Mouse (Mus musculus) cerebellum, postnatal 25 days (tissue): ENCODE measurements at regions not wholly inside any gene's neighbourhood (a gene's known extent, or its start where the extent isn't known, plus 50 kb on each side); places are given as distances from the start of the nearest gene placed in this dataset.

Source experiments
- DNase-seq, 2 experiments: peaks; one replicate each; pipeline ENCODE4 v3.0.0; 2021; ENCODE audit warnings: mixed read lengths in 2 of 2

DNA sequence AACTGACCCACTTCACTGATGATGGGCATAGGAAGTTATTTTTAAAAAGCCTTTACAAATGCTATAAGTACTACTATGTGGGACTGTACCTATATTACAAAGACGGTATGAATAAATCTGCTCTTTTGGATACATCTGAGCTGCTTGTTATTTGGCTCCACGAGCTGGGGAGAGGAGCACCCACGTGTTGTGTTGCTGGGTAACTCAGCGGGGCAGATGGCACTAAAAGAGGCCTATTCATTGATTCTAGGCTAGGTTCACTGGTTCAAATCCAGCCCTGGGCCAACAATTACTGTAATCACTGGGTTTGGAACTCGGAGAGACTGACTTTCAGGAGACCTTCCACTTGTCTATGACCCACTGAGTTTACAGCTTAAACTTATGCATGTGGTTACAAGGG lies 176.0 kb upstream of the Cadm1 start:
- no peak for DNase-seq

DNA sequence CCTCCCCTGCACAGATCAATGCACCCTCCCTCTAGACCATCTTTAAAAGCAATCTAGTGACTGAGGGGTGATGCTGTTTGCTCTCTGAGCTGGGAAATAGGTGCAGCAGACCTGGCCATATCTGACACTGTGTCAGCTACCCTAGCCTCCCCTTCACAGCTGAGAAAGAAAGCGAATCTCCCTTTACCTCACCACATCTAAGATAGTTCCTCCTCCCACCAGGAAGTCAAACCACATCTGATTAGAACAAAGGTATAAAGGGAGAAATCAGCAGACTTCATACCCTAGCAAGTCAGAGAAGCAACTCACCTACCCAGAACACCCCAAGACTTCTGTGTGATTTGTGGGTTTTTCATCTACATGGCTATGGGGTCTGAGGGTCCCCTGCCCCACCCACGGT lies 175.6 kb upstream of the Cadm1 start:
- DNase-seq: no peak

- DNase-seq: no peak
Measured at GRCm38 (mm10) chr9:47354866-47355265, 175.1 kb upstream of the Cadm1 start.

DNA sequence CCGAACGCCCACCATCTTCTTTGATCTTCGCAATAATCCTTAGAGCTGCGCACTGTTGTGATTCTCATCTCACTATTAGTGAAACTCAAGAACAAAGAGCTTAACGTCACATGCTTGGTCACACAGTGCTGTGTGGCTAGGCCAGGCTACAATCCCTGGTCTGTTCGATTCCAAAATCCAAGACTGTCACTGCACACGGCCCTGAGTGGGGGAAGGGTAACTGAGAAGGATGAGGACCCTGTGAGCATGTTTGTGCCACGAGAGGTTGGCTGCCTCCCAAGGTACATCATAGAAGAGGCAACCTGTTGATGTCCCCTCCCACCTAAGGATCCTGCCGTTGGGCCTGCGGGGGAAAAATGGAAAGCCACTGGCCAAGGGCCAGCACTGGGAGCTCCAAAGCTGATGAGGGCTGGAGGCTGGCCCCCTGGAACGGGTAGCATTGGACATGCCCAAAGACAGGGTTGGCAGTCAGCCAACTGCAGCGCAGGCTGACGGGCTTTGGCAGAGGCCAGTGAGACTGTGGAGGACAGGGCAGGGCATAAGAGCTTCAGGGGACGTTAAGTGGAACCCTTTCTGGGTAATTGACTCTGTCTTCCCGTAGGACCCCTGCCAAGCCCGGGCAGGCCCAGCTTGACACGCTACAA lies 172.1 kb upstream of the Cadm1 start:
- DNase-seq: peak; percentile 65 to 74

DNA sequence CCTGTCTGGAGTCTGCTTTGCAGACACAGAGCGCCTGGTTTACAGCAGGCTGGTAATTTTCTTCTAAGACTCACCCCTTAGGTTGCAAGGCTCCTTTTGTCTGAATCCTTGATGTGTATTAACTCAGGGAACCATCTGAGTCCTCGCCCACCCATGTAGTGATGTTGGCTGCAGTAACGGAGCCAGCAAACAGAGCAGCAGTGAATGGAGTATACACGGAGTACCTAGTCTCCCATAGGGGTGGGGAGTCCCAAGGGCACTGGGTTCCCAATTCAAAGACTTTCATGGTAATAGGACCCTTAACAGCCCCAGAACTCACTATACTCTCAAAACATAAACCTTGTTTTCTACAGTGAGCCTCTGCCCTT lies 171.6 kb upstream of the Cadm1 start:
- no peak for DNase-seq

DNA sequence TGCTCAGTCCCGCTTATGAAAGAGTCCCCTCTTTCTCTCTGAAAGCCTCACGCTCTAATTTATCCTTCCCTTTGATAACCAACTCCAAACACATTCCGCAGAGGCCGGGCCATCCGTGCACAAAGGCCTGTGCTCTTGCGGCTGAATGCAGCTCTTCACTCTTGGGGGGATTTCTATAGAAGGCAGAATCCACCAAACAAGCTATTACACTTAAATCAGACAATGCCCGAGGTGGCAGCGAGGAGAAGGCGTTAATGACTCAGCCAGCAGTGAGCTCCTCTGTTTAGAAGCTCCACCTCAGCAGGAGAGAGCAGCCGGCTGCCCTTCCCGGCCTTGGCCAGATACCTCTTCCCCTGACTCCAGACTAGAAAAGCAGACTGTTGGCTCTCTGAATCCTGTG lies 166.9 kb upstream of the Cadm1 start:
- peak in 1 of 2 experiments; percentile 53 for DNase-seq

DNA sequence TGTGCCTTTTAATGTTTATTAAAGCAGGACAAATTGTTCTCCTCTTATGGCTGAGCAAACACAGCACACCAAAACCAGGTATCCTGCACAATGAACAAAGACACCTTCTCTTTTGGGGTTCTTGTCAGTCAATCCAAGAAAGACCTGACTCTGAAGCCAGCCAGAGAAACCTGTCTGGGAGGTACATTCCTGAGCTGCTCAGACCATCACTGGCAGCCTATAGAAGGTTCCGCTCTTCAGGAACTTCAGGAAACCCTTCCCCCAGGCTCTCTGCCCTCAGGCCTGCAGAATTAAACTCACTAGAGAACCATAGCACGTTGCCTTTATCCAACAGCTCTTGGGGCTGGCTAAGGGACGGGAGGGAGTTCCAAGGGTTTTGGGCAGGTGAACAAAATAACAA lies 165.2 kb upstream of the Cadm1 start:
- DNase-seq: no peak

- peak; percentile 48 to 50 for DNase-seq
Measured at GRCm38 (mm10) chr9:47367266-47367957, 162.6 kb upstream of the Cadm1 start.

- peak; percentile 71 to 74 for DNase-seq
Measured at GRCm38 (mm10) chr9:47368015-47368901, 161.7 kb upstream of the Cadm1 start.

DNA sequence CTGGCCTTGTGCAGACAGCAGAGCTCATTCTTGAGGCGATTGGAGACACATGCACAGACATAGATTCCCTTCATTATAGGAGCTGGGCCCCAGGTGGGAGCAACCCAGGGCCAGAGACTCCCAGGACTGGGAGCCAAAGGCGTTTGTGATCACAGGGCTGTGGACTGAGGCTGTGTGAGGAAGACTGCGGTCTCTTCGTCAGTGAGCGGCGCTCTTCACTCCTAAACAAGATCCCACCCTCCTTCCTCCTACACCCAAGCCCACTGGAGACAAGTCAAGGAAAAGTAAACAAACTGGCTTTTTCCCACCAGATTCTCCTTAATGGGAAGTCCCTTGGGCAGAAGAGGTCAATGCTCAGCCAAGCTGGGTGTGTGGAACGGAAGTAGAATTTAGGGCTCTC lies 157.7 kb upstream of the Cadm1 start:
- no peak for DNase-seq

DNA sequence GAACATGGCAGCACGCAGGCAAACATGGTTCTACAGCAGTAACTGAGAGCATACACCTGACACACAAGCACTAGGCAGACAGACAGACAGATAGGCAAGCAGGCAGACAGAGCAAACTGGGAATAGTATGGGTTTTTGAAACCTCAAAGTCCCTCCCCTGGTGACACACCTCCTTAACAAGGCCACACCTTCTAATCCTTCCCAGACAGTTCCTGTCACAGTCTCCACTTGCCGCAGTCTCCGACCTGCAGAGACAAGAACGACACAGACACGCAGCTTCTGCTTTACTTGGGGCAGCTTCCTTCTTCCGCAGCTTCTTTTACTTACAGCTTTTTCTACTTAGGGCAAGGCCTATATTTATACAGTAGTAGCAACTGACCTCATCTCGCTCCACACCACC lies 155.9 kb upstream of the Cadm1 start:
- no peak for DNase-seq

DNA sequence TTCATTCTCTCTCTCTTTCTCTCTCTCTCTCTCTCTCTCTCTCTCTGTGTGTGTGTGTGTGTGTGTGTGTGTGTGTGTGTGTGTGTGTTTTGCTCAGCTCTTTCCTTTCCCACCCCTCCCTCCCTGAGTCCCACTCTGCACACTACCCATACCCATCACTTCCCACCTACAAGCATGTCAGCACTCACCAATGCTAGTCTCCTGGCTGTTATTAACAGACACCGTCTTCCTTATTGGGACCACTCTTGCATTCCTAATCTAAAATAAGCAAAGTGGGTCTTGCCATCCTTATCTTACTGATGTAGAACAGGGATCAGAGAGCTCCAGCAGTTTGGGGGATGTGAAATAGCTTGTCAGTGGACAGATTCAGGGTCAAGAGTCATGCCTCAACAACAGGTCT lies 153.3 kb upstream of the Cadm1 start:
- DNase-seq: no peak

GRCm38 (mm10) chr9:47378541-47378940 lies 151.4 kb upstream of the Cadm1 start:
- no peak for DNase-seq

GRCm38 (mm10) chr9:47380361-47380760 lies 149.6 kb upstream of the Cadm1 start:
- DNase-seq: no peak

DNA sequence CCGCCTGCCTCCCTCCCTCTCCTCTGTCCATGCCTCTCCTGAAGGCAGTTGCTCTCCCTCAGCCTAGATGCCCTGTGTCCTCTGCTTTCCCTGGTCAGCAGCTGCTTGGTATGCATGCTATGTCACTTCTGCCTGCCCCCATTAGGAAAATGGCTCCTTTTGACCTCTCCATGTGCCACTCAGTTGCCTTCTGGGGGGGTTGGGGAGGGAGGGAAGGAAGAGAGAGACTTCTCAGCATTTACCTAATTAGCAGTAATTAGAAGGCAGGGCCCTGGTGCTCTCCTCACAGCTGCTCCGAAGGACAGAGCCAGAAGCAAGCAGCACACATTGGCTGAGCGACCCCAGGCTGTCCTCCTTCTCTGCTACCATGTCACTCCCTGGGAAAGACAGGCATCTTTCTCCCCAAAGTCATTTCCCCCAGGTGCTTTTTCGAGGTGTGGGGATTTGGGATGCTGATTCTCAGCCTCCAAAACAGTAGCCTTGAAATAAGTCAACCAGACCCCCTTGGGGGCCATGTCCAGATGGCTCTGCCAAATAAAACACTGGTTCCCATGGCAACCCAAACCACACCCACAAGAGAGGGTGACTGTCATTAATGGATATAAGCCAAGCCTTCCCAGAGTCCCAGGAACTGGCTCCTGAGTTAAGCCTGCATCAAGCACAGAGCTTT lies 145.7 kb upstream of the Cadm1 start:
- no peak for DNase-seq

GRCm38 (mm10) chr9:47386646-47387045 lies 143.3 kb upstream of the Cadm1 start:
- DNase-seq: peak; percentile 34 to 42

DNA sequence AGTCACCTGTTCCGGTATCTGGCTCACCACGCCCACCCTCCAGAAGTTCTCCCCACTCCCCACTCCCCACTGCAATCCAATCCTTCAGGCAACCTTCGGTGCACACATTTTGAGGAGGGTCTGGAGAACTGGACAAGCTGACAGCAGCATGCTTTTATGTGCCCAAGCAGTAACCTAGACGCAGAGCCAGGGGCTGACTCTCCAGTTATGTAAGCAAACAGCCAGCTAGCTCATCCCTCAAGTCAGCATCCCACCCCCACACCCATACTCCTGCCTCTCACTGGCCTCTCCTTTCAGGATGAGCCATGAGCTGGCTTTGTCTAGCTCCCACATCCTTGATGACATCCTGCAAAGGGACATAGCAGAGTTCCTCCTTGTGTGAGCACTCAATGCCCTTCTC lies 142.8 kb upstream of the Cadm1 start:
- DNase-seq: no peak

DNA sequence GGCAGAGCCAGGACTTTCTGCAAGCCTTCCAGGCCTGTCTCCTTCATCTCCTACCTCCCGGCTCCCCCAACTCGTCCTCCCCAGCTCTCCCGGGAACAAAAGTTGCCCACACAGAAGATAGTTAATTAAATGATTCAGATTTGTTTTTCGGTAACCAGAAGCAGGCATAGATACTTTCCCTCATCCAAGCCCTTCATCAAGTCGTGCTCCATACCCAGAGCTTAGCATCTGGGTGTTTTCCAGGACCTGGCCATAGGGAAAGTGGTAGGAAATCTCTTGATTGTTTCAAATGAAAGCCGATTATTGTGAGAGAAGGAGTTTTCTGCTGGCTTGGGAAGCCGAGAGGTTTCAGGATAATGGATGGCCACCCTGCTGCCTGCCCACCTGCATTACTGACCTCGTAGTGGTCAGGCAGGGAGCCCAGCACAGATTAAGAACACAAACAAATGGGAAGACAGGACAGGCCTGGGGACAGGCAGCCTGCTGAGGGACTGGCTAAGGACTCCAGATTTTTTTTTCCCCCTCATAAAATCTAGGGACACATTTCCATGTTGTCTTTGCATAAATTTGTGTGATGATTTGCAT lies 142.2 kb upstream of the Cadm1 start:
- peak; percentile 51 to 59 for DNase-seq

- peak; percentile 45 to 68 for DNase-seq
Measured at GRCm38 (mm10) chr9:47389901-47390300, 140.1 kb upstream of the Cadm1 start.

- no peak for DNase-seq
Measured at GRCm38 (mm10) chr9:47391669-47392068, 138.3 kb upstream of the Cadm1 start.

DNA sequence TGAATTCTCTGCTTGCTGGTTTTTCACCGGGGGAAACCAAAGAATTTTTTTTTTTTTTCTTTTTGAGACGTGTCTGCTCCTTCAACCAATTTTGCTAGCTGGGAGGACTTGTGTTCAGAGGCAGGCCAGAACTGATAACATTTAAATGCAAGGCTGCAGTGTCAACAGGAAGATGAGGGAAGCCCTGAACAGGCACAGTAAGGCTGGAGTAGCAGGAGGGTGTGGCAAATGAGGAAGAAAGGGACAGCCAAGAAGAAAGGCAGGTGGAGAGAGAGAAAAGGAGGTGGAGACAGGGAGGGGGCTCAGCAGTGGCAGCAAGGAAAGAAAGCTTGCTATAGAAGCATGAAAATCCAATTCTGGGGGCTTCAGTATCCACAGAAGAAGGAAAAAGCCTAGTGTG lies 130.4 kb upstream of the Cadm1 start:
- DNase-seq: no peak

DNA sequence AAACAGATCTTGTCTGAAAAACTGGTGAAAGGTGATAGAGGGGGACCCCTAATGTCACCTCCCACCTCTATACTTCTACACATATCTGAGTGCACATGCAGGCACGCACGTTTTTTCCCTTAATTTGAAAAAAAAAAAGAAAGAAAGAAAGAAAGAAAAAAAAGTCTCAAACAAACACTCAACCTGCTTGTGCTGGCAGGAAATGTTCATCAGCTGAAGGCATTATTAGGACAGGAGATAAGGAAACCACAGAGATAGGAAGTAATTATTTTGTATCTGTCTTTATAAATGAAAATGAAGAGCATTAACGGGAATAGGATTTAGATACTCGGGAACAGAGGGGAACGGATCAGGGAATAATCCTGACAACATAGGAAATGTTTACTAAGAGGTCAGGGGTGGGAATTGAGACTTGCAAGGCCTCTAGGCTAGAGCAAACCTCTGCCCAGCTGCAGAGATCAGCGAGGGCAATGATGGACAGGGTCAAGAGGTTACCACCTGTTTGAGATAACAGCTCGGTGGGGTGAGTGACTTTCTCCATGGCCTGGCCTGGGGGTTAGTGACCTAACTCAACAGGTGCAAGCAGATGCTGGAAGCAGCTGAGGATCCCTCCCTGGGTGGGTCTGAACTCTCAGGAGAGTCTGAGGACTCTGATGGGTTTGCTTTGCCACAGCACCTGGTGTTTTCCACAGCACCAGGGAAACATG lies 129.7 kb upstream of the Cadm1 start:
- no peak for DNase-seq
